Mouse (Mus musculus): ENCODE results near the gene Acadvl. TPM values are rescaled to one million over a fixed set of nuclear protein-coding genes. Genes with fewer than 3 reads are reported as not detected.

Gene Acadvl
- polyA plus RNA-seq, 1 experiment from 2014 or later, result 73.8 TPM

DNA sequence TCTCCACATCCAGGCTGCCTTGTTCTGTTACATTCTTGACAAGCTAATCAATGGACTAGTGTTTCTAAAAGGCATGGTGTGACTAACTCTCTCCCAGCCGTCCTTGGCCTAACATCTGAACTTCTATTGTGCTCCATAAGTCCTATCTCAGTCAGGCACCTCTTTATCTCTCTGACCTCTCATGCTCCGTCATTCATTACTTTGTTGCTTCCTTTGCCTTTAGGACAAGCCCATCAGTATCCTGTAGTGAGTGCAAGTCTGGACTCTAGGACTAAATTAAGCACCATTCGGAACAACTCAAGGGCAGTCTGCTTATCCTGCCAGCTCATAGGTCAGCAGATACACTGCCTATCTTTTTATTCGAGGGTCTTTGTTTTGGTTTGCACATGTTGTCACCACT lies 38.9 kb downstream of the Acadvl start:
- DNase-seq (ENCODE audit: low spot score), result no peak
- Histone ChIP-seq H3K27me3 (replicated peaks; ENCODE audit: control insufficient read depth, insufficient read depth, low read length) (no peaks in the 10 kb centered on the region), H3K4me2 (ENCODE audit: low read length) (no peak overlapping the region), H3K9me3 (ENCODE audit: control insufficient read depth, low read length) (no peaks in the 10 kb centered on the region), H3K4me3 (ENCODE audit: low read depth, low read length) (no peak overlapping the region), H3K9ac (ENCODE audit: low read length) (no peak overlapping the region), H3K27ac (ENCODE audit: low read depth) (no peak overlapping the region), H3K36me3 (ENCODE audit: control insufficient read depth, insufficient read depth, low read length) (peaks cover 70% of the 10 kb centered on the region), H3K4me1 (replicated peaks; ENCODE audit: control insufficient read depth, insufficient read depth, low read length) (peaks cover 8% of the 10 kb centered on the region; the same call in 1 of the 2 replicates)
- no peak for ATAC-seq (replicated peaks; ENCODE audit: low FRiP score, low TSS enrichment, low read depth)
- 82% methylated on average over 4 of the region's 4 CpGs for WGBS

DNA sequence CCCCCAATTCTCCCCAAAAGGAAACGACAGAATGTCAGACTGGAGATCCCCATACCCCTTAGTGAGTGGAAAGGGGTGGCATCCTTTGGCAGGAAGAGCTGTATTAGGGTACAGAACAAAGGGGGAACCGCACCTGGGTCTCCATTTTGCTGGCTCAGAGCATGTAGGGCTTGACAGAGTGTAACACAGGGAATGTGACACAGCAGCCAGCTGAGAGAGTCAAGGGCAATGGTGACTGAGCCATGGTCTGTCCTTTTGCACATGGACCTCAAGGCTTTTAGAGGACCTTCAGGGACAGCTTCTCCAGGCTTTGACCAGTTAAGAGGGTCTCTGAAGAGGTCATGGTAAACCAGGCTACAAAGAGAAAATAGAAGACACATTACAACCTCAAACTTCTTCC lies 40.3 kb downstream of the Acadvl start:
- no peak for ATAC-seq (replicated peaks; ENCODE audit: low FRiP score, low TSS enrichment, low read depth)
- Histone ChIP-seq H3K4me3 (ENCODE audit: low read depth, low read length) (no peak overlapping the region), H3K27me3 (replicated peaks; ENCODE audit: control insufficient read depth, insufficient read depth, low read length) (no peaks in the 10 kb centered on the region), H3K36me3 (ENCODE audit: control insufficient read depth, insufficient read depth, low read length) (peaks cover 79% of the 10 kb centered on the region), H3K9ac (ENCODE audit: low read length) (no peak overlapping the region), H3K9me3 (ENCODE audit: control insufficient read depth, low read length) (no peaks in the 10 kb centered on the region), H3K4me2 (ENCODE audit: low read length) (no peak overlapping the region), H3K4me1 (replicated peaks; ENCODE audit: control insufficient read depth, insufficient read depth, low read length) (peaks cover 8% of the 10 kb centered on the region; the same call in 1 of the 2 replicates), H3K27ac (ENCODE audit: low read depth) (no peak overlapping the region)
- DNase-seq (ENCODE audit: low spot score), result no peak
- 93% methylated on average over 2 of the region's 2 CpGs for WGBS

DNA sequence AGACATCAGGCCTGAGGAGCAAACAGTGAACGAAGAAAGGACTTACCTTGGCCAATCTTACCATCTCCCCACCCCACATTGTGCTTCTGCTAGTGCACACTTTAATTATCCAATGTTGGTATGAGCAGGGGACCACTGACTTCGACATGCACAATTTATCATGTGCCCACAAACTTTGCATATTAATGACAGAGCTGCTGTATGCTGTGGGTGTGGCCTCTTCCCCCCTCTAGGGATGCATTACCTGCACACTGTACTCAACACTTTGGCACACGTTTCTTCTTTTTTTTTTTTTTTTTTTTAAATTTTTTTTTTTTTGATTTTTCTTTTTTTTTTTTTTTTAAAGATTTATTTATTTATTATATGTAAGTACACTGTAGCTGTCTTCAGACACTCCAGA lies 44.4 kb downstream of the Acadvl start:
- no peaks in the 10 kb centered on the region for H3K9me3 ChIP-seq (ENCODE audit: control insufficient read depth, low read length)
- no peak overlapping the region for H3K4me3 ChIP-seq (ENCODE audit: low read depth, low read length)
- no peak overlapping the region for H3K4me2 ChIP-seq (ENCODE audit: low read length)
- no peak for ATAC-seq (replicated peaks; ENCODE audit: low FRiP score, low TSS enrichment, low read depth)
- 71% methylated on average over 3 of the region's 3 CpGs for WGBS
- H3K27ac ChIP-seq (ENCODE audit: low read depth), result no peak overlapping the region
- no peak overlapping the region for H3K9ac ChIP-seq (ENCODE audit: low read length)
- no peak for DNase-seq (ENCODE audit: low spot score)
- peaks cover 5% of the 10 kb centered on the region; the same call in 1 of the 2 replicates for H3K4me1 ChIP-seq (replicated peaks; ENCODE audit: control insufficient read depth, insufficient read depth, low read length)
- H3K27me3 ChIP-seq (replicated peaks; ENCODE audit: control insufficient read depth, insufficient read depth, low read length), result peaks cover 15% of the 10 kb centered on the region
- peaks cover 73% of the 10 kb centered on the region for H3K36me3 ChIP-seq (ENCODE audit: control insufficient read depth, insufficient read depth, low read length)

GRCm38 (mm10) chr11:69970222-69970621 lies 45.0 kb downstream of the Acadvl start:
- 73% methylated on average over 6 of the region's 6 CpGs for WGBS
- H3K4me3 ChIP-seq (ENCODE audit: low read depth, low read length), result no peak overlapping the region
- peaks cover 21% of the 10 kb centered on the region for H3K27me3 ChIP-seq (replicated peaks; ENCODE audit: control insufficient read depth, insufficient read depth, low read length)
- H3K36me3 ChIP-seq (ENCODE audit: control insufficient read depth, insufficient read depth, low read length), result peaks cover 67% of the 10 kb centered on the region
- ATAC-seq (replicated peaks; ENCODE audit: low FRiP score, low TSS enrichment, low read depth) (no peak), DNase-seq (ENCODE audit: low spot score) (no peak)
- peaks cover 5% of the 10 kb centered on the region; the same call in 1 of the 2 replicates for H3K4me1 ChIP-seq (replicated peaks; ENCODE audit: control insufficient read depth, insufficient read depth, low read length)
- H3K9me3 ChIP-seq (ENCODE audit: control insufficient read depth, low read length), result no peaks in the 10 kb centered on the region
- peak overlapping the region; percentile 67 for H3K27ac ChIP-seq (ENCODE audit: low read depth)
- no peak overlapping the region for H3K4me2 ChIP-seq (ENCODE audit: low read length)
- H3K9ac ChIP-seq (ENCODE audit: low read length), result no peak overlapping the region

DNA sequence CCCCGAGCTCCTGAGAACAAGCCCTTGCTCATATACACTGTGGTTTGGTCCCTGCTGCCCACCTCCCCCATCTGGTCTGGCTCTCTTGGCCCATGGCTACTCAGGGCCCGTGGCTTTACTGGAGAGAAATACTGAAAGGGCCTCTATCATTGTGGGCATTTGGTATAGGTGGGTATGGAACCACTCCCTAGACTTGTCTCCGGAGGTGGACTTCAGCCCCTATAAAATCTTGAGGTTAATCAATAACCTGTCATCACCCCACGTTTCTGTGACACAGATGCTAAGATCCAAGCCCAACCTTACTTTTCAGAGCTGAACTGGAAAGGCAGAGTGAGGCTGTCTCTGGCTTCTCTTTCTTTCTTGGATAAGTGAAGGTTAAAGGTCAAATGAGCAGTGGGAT lies 46.4 kb downstream of the Acadvl start:
- Histone ChIP-seq H3K27ac (ENCODE audit: low read depth) (peak overlapping the region; percentile 67), H3K4me3 (ENCODE audit: low read depth, low read length) (no peak overlapping the region), H3K27me3 (replicated peaks; ENCODE audit: control insufficient read depth, insufficient read depth, low read length) (peaks cover 35% of the 10 kb centered on the region), H3K9me3 (ENCODE audit: control insufficient read depth, low read length) (no peaks in the 10 kb centered on the region), H3K4me2 (ENCODE audit: low read length) (peak overlapping the region; percentile 2), H3K36me3 (ENCODE audit: control insufficient read depth, insufficient read depth, low read length) (peaks cover 53% of the 10 kb centered on the region), H3K4me1 (replicated peaks; ENCODE audit: control insufficient read depth, insufficient read depth, low read length) (peaks cover 5% of the 10 kb centered on the region; the same call in 1 of the 2 replicates), H3K9ac (ENCODE audit: low read length) (no peak overlapping the region)
- peak; percentile 67 for DNase-seq (ENCODE audit: low spot score)
- peak; percentile 48 for ATAC-seq (replicated peaks; ENCODE audit: low FRiP score, low TSS enrichment, low read depth)
- 62% methylated on average over 4 of the region's 4 CpGs for WGBS

DNA sequence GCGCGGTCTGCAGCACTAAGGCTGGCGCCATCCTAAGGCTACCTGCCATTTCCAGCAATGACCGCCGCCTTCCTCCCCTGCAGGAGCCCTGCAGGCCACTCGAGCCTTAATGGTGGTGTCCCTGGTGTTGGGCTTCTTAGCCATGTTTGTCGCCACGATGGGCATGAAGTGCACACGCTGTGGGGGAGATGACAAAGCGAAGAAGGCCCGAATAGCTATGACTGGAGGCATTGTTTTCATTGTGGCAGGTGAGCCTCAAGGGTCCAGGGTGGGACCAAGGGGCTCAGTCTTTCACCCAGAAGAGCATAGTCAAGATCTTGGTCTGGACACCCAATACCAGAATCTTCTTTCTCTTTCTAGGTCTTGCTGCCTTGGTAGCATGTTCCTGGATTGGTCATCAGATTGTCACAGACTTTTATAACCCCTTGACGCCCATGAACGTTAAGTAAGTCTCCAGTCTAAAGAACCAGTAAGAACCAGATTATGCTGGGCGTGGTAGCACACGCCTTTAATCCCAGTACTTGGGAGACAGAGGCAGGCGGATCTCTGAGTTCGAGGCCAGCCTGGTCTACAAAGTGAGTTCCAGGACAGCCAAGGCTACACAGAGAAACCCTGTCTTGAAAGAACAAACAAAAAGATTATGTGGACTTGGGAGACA lies 48.2 kb downstream of the Acadvl start:
- WGBS, result 33% methylated on average over 17 of the region's 17 CpGs
- Histone ChIP-seq H3K9ac (ENCODE audit: low read length) (peak overlapping the region; percentile 64), H3K9me3 (ENCODE audit: control insufficient read depth, low read length) (no peaks in the 10 kb centered on the region), H3K36me3 (ENCODE audit: control insufficient read depth, insufficient read depth, low read length) (peaks cover 36% of the 10 kb centered on the region), H3K4me3 (ENCODE audit: low read depth, low read length) (peak overlapping the region; percentile 46), H3K4me2 (ENCODE audit: low read length) (peak overlapping the region; percentile 57), H3K27me3 (replicated peaks; ENCODE audit: control insufficient read depth, insufficient read depth, low read length) (peaks cover 51% of the 10 kb centered on the region), H3K4me1 (replicated peaks; ENCODE audit: control insufficient read depth, insufficient read depth, low read length) (peaks cover 5% of the 10 kb centered on the region; the same call in 1 of the 2 replicates), H3K27ac (ENCODE audit: low read depth) (peak overlapping the region; percentile 92)
- ATAC-seq (replicated peaks; ENCODE audit: low FRiP score, low TSS enrichment, low read depth), result no peak
- DNase-seq (ENCODE audit: low spot score), result no peak

GRCm38 (mm10) chr11:69966006-69966859 lies 49.0 kb downstream of the Acadvl start:
- ATAC-seq (replicated peaks; ENCODE audit: low FRiP score, low TSS enrichment, low read depth), result peak; percentile 40
- H3K9me3 ChIP-seq (ENCODE audit: control insufficient read depth, low read length), result no peaks in the 10 kb centered on the region
- peak overlapping the region; percentile 64 for H3K9ac ChIP-seq (ENCODE audit: low read length)
- H3K4me1 ChIP-seq (replicated peaks; ENCODE audit: control insufficient read depth, insufficient read depth, low read length), result peaks cover 5% of the 10 kb centered on the region; the same call in 1 of the 2 replicates
- peak; percentile 82 for DNase-seq (ENCODE audit: low spot score)
- peak overlapping the region; percentile 57 for H3K4me2 ChIP-seq (ENCODE audit: low read length)
- peak overlapping the region; percentile 46 for H3K4me3 ChIP-seq (ENCODE audit: low read depth, low read length)
- 2% methylated on average over 56 of the region's 59 CpGs for WGBS
- peak overlapping the region; percentile 92 for H3K27ac ChIP-seq (ENCODE audit: low read depth)
- H3K27me3 ChIP-seq (replicated peaks; ENCODE audit: control insufficient read depth, insufficient read depth, low read length), result peaks cover 51% of the 10 kb centered on the region
- H3K36me3 ChIP-seq (ENCODE audit: control insufficient read depth, insufficient read depth, low read length), result peaks cover 30% of the 10 kb centered on the region

- H3K9me3 ChIP-seq (ENCODE audit: control insufficient read depth, low read length), result no peaks in the 10 kb centered on the region
- peaks cover 5% of the 10 kb centered on the region; the same call in 1 of the 2 replicates for H3K4me1 ChIP-seq (replicated peaks; ENCODE audit: control insufficient read depth, insufficient read depth, low read length)
- peak overlapping the region; percentile 92 for H3K27ac ChIP-seq (ENCODE audit: low read depth)
- H3K9ac ChIP-seq (ENCODE audit: low read length), result peak overlapping the region; percentile 64
- H3K4me3 ChIP-seq (ENCODE audit: low read depth, low read length), result peak overlapping the region; percentile 46
- peaks cover 51% of the 10 kb centered on the region for H3K27me3 ChIP-seq (replicated peaks; ENCODE audit: control insufficient read depth, insufficient read depth, low read length)
- H3K36me3 ChIP-seq (ENCODE audit: control insufficient read depth, insufficient read depth, low read length), result peaks cover 26% of the 10 kb centered on the region
- WGBS, result 1% methylated on average over 49 of the region's 49 CpGs
- H3K4me2 ChIP-seq (ENCODE audit: low read length), result peak overlapping the region; percentile 57
- peak; percentile 84 for DNase-seq (ENCODE audit: low spot score)
- ATAC-seq (replicated peaks; ENCODE audit: low FRiP score, low TSS enrichment, low read depth), result peak; percentile 59
Observed at GRCm38 (mm10) chr11:69965271-69966005, 49.8 kb downstream of the Acadvl start.

Data from intestine, embryonic 14.5 days (tissue).